Mouse (Mus musculus) 3134 (cell line): ENCODE measurements around the gene Gemin6.
"Not testable (repeated sequence)": the region's sequence is repeated elsewhere in the genome, so short reads cannot be mapped to it uniquely, and the experiment has no call there.

Experiments used
- DNase-seq: peaks from one replicate; pipeline ENCODE4 v3.0.0-alpha.2; 2011; ENCODE audit warnings: low spot score; ENCODE audit not compliant: insufficient read length; ENCODE audit errors: extremely low read depth

The Gemin6 gene

GRCm38 (mm10) chr17:80224326-80225116 lies at the start of gene Gemin6:
Gemin6 (plus strand) TSS chr17:80224441.
- DNase-seq: peak; percentile 86

- DNase-seq: no peak
These were observed 49.4 kb upstream of the Gemin6 start for GRCm38 (mm10) chr17:80174699-80175385.

- DNase-seq: no peak
These were observed 48.9 kb upstream of the Gemin6 start for GRCm38 (mm10) chr17:80175386-80175739.

- DNase-seq: no peak
These were observed 48.3 kb upstream of the Gemin6 start for GRCm38 (mm10) chr17:80175966-80176365.

- DNase-seq: not testable (repeated sequence)
These were observed 45.4 kb upstream of the Gemin6 start for GRCm38 (mm10) chr17:80178846-80179245.

GRCm38 (mm10) chr17:80179959-80180358 lies 44.3 kb upstream of the Gemin6 start:
- DNase-seq: peak; percentile 24

GRCm38 (mm10) chr17:80180468-80180867 lies 43.8 kb upstream of the Gemin6 start:
- DNase-seq: no peak

- DNase-seq: no peak
These were observed 40.6 kb upstream of the Gemin6 start for GRCm38 (mm10) chr17:80183615-80184014.

- no peak for DNase-seq
These were observed 31.2 kb upstream of the Gemin6 start for GRCm38 (mm10) chr17:80193075-80193474.

GRCm38 (mm10) chr17:80199160-80199778 lies 25.0 kb upstream of the Gemin6 start:
- no peak for DNase-seq

- no peak for DNase-seq
These were observed 18.6 kb upstream of the Gemin6 start for GRCm38 (mm10) chr17:80205657-80206056.

GRCm38 (mm10) chr17:80206301-80206670 lies 18.0 kb upstream of the Gemin6 start:
- DNase-seq: no peak

- peak; percentile 94 for DNase-seq
These were observed 17.3 kb upstream of the Gemin6 start, which contains the start of the genes Srsf7 and Ttc39d for GRCm38 (mm10) chr17:80206671-80207581. Srsf7 (minus strand) TSS chr17:80207307. Ttc39d (plus strand) TSS chr17:80207460.

- DNase-seq: not testable (repeated sequence)
These were observed 10.2 kb upstream of the Gemin6 start for GRCm38 (mm10) chr17:80213998-80214397.

GRCm38 (mm10) chr17:80220131-80220530 lies 4.1 kb upstream of the Gemin6 start:
- no peak for DNase-seq

- no peak for DNase-seq
These were observed 3.0 kb upstream of the Gemin6 start for GRCm38 (mm10) chr17:80221202-80221601.

- DNase-seq: no peak
These were observed 2.2 kb upstream of the Gemin6 start for GRCm38 (mm10) chr17:80221890-80222628.

GRCm38 (mm10) chr17:80223829-80224228 lies 412 bp upstream of the Gemin6 start:
- DNase-seq: peak; percentile 13

GRCm38 (mm10) chr17:80225142-80225541 lies 901 bp downstream of the Gemin6 start:
- peak; percentile 22 for DNase-seq

GRCm38 (mm10) chr17:80229396-80229795 lies 5.2 kb downstream of the Gemin6 start:
- no peak for DNase-seq
